ENCODE assay signal across 8 mouse cellular contexts in the genomic region with DNA sequence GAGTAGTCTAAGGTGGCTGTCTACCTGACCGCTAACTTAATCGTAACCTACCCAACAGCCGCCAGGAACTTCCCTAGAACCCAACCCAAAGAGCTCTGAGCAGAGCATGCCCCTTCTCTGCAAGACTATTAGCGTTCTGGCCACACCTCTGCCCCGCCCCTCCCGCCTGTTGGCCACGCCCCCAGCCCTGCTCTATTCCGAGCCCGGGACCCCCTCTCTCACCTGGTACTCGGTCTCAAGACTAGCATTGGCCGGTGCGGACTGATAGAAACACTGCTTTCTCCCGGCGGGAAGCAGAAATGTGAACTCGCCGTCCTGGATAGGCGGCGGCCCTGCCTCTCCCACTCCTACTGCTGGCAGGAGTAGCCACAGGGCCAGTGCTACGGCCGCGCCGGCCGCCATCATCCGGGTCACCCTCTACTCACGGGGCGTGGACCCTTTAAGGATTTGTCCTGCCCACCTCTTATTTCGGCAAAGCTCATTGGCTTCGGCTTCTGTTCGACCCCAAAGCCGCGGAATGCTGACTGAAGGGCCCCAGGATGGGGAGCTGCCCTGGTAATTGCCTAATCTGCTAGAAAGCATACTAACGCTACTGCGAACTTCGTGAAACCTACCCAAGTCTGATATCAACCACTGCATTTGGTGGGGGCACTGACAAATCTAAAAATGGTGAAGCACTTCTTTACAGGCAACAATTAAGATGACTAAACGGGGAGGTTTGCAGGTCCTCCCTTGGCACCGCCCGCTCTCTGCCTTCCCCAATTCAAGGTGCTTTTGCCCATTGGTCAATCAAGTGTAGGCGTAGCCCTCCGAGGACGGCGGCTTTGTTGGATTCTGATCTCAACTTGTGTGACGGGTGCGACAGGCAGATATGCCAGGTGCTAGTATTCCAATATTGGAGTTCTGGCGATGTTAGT. TPM values are rescaled to one million over a fixed set of nuclear protein-coding genes. Genes with fewer than 3 reads are reported as not detected.
A peak's percentile ranks its signal among the peaks of the same experiment; 100 is the strongest.
DNase-seq lines count a peak whose midpoint lies in the region; ATAC-seq lines count a peak whose summit lies in the region.

Gene Tmed1 (minus strand): TSS at position 481 of the 917 bp plus-strand sequence.

- H3K9me3 ChIP-seq in hindbrain, embryonic 11.5 days (ENCODE audit: control insufficient read depth, low read length): no peaks in the 10 kb centered on the region

- WGBS in hindbrain, embryonic 11.5 days: under 1% methylated on average over 44 of the region's 44 CpGs

- H3K27me3 ChIP-seq in hindbrain, embryonic 11.5 days (ENCODE audit: control insufficient read depth, insufficient read depth, low read length): no peaks in the 10 kb centered on the region

- H3K9ac ChIP-seq in hindbrain, embryonic 11.5 days (ENCODE audit: low read depth, low read length): peak within 1 kb of the TSS; percentile 72

- H3K4me2 ChIP-seq in hindbrain, embryonic 11.5 days (replicated peaks; ENCODE audit: low read depth, low read length): peak within 1 kb of the TSS; percentile 69

- DNase-seq in Muller cell, postnatal 12 days (ENCODE audit: inconsistent ontology term): peak; percentile 97
- peak; percentile 96 for DNase-seq in cerebellum, adult 9-11 months
- peak; percentile 94 to 95 for DNase-seq in frontal cortex, adult 2 months (ENCODE audit: extremely low spot score in 1 of 2, low spot score in 1 of 2)
- peak; percentile 94 for DNase-seq in hindbrain, embryonic 11.5 days (ENCODE audit: low spot score)
- peak; percentile 89 to 94 for DNase-seq in layer of hippocampus, postnatal 10 days (ENCODE audit: low spot score in 2 of 2)
- peak; percentile 97 for DNase-seq in lung, postnatal 10 days
- DNase-seq in ovary, postnatal 36 days (ENCODE audit: low spot score): peak; percentile 93
- DNase-seq in thymus, postnatal 25 days: peak; percentile 83

- ATAC-seq in hindbrain, embryonic 11.5 days (ENCODE audit: low FRiP score): peak; percentile 97

- H3K4me3 ChIP-seq in hindbrain, embryonic 11.5 days (ENCODE audit: low read depth, low read length): peak within 1 kb of the TSS; percentile 62

- H3K36me3 ChIP-seq in hindbrain, embryonic 11.5 days (ENCODE audit: control insufficient read depth, insufficient read depth, low read length): peaks cover 3% of the 10 kb centered on the region; the same call in 1 of the 2 replicates

- peaks cover 3% of the 10 kb centered on the region; the same call in 1 of the 2 replicates for H3K4me1 ChIP-seq in hindbrain, embryonic 11.5 days (replicated peaks; ENCODE audit: control insufficient read depth, insufficient read depth, low read length)

- H3K27ac ChIP-seq in hindbrain, embryonic 11.5 days (ENCODE audit: low read depth, low read length): peak within 1 kb of the TSS; percentile 74

RNA-seq across cellular contexts. Expression of gene Tmed1, which starts in this region (rescaled TPM):
- 20.9 and 27.1 TPM in 2 replicates for polyA plus RNA-seq in frontal cortex, adult 2 months (2012; rRNA removed)
- polyA plus RNA-seq in hindbrain, embryonic 11.5 days (2014; fragmentation: Nextera tagmentation; extraction: Ambion mirVana): 59.1 and 66.0 TPM in 2 replicates
- 10 to 100 TPM; 17.7 to 21.2 TPM for total RNA-seq in layer of hippocampus, postnatal 10 days (2021)

Comparison
In these comparisons a context has a peak if more than half of its experiments do, and no peak if none do; other contexts are left out.
1. Peak in every context shown above with its lines: DNase-seq, ATAC-seq, H3K4me3 ChIP-seq and H3K27ac ChIP-seq.